Mouse (Mus musculus): ENCODE measurements at regions not wholly inside any gene's neighbourhood (a gene's known extent, or its start where the extent isn't known, plus 50 kb on each side); places are given as distances from the start of the nearest gene placed in this dataset.
"Not testable (repeated sequence)": the region's sequence is repeated elsewhere in the genome, so short reads cannot be mapped to it uniquely, and the experiment has no call there.

- DNase-seq = no peak
These were observed 208.4 kb downstream of the Amd2 start for GRCm38 (mm10) chr10:35503328-35503727.

- DNase-seq = no peak
These were observed 209.1 kb downstream of the Amd2 start for GRCm38 (mm10) chr10:35502620-35503019.

- DNase-seq = no peak
These were observed 209.6 kb downstream of the Amd2 start for GRCm38 (mm10) chr10:35502075-35502474.

- not testable (repeated sequence) for DNase-seq
These were observed 232.9 kb downstream of the Amd2 start for GRCm38 (mm10) chr10:35478786-35479185.

GRCm38 (mm10) chr10:35446471-35446870 lies 265.2 kb downstream of the Amd2 start:
- DNase-seq = peak; percentile 4 to 49

- DNase-seq = peak in 1 of 2 experiments; percentile 77
These were observed 266.8 kb downstream of the Amd2 start for GRCm38 (mm10) chr10:35444916-35445315.

- DNase-seq = peak; percentile 3 to 43
These were observed 267.8 kb downstream of the Amd2 start for GRCm38 (mm10) chr10:35443911-35444310.

Measured in kidney, adult 8-10 months (tissue).